Mouse (Mus musculus): ENCODE results near the gene Utrn.

Utrn gene

GRCm38 (mm10) chr10:12868189-12869028, 756 bp downstream of the Utrn start:
- DNase-seq = peak; percentile 71 to 72

GRCm38 (mm10) chr10:12867733-12868188, 1.4 kb downstream of the Utrn start:
- no peak for DNase-seq

- peak; percentile 44 to 52 for DNase-seq
Observed at GRCm38 (mm10) chr10:12866971-12867732, 2.0 kb downstream of the Utrn start.

- DNase-seq = peak; percentile 43 to 48
Observed at GRCm38 (mm10) chr10:12865201-12865600, 4.0 kb downstream of the Utrn start.

- no peak for DNase-seq
Observed at GRCm38 (mm10) chr10:12863581-12863980, 5.6 kb downstream of the Utrn start.

- DNase-seq = no peak
Observed at GRCm38 (mm10) chr10:12862047-12862446, 7.1 kb downstream of the Utrn start.

GRCm38 (mm10) chr10:12861381-12861780, 7.8 kb downstream of the Utrn start:
- DNase-seq = no peak

GRCm38 (mm10) chr10:12860765-12861164, 8.4 kb downstream of the Utrn start:
- DNase-seq = no peak

- DNase-seq = no peak
Observed at GRCm38 (mm10) chr10:12860331-12860730, 8.8 kb downstream of the Utrn start.

GRCm38 (mm10) chr10:12858017-12858416, 11.1 kb downstream of the Utrn start:
- DNase-seq = no peak

- peak; percentile 63 to 68 for DNase-seq
Observed at GRCm38 (mm10) chr10:12854298-12854697, 14.9 kb downstream of the Utrn start.

- DNase-seq = peak; percentile 55 to 60
Observed at GRCm38 (mm10) chr10:12853776-12854175, 15.4 kb downstream of the Utrn start.

- DNase-seq = no peak
Observed at GRCm38 (mm10) chr10:12853196-12853620, 16.0 kb downstream of the Utrn start.

- no peak for DNase-seq
Observed at GRCm38 (mm10) chr10:12852416-12853195, 16.6 kb downstream of the Utrn start.

GRCm38 (mm10) chr10:12850781-12851471, 18.2 kb downstream of the Utrn start:
- no peak for DNase-seq

- DNase-seq = no peak
Observed at GRCm38 (mm10) chr10:12848322-12849108, 20.6 kb downstream of the Utrn start.

- DNase-seq = no peak
Observed at GRCm38 (mm10) chr10:12842543-12842942, 26.6 kb downstream of the Utrn start.

- DNase-seq = no peak
Observed at GRCm38 (mm10) chr10:12841497-12841896, 27.7 kb downstream of the Utrn start.

- peak in 1 of 2 experiments; percentile 48 for DNase-seq
Observed at GRCm38 (mm10) chr10:12837636-12838035, 31.5 kb downstream of the Utrn start.

- DNase-seq = no peak
Observed at GRCm38 (mm10) chr10:12836048-12836816, 32.9 kb downstream of the Utrn start.

GRCm38 (mm10) chr10:12834215-12834614, 35.0 kb downstream of the Utrn start:
- no peak for DNase-seq
